In the genomic region with DNA sequence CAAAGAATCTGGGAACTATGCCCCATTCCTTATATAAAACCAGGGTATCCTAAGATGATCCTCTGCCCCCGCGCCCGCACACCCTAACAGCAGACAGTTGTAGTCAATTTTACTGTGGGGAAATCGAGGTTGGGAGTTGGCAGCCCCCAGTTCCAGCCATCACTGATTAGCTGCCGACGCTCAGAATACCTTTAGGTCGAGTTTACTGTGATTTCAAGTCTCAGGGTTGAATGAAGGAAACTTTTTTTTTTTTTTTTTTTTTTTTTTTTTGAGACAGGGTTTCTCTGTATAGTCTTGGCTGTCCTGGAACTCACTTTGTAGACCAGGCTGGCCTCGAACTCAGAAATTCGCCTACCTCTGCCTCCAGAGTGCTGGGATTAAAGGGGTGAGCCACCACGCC, we compare ENCODE assay signal across 1 mouse cellular context.
A peak's percentile ranks its signal among the peaks of the same experiment; 100 is the strongest.
TF ChIP-seq lines count a peak whose summit lies in the region.

No protein-coding gene starts in this region.

TF ChIP-seq in CH12.LX, 34 proteins besides CTCF, POLR2A, EP300 and RAD21:
- peak; percentile 75 for TF ChIP-seq ZNF384 (IDR thresholded peaks at IDR 0.05; ENCODE audit: low read depth, low read length)
- TF ChIP-seq CHD1 (IDR thresholded peaks at IDR 0.05; ENCODE audit: low read depth, low read length), result peak; percentile 33; the same call in 1 of the 2 replicates
TF ChIP-seq in CH12.LX: peak in this region for 2; not testable (repeated sequence) for 32.
